Mouse (Mus musculus) heart, postnatal 0 days (tissue): ENCODE measurements at regions not wholly inside any gene's neighbourhood (a gene's known extent, or its start where the extent isn't known, plus 50 kb on each side); places are given as distances from the start of the nearest gene placed in this dataset.

Experiments
- CTCF ChIP-seq: IDR thresholded peaks from 2 replicates; pipeline ENCODE4 v1.5.1; 2016; ENCODE audit warnings: antibody characterized with exemption, control low read depth, low read depth
- EP300 ChIP-seq: IDR thresholded peaks from 2 replicates; pipeline ENCODE4 v1.6.1; 2016; ENCODE audit warnings: antibody characterized with exemption, low read depth

DNA sequence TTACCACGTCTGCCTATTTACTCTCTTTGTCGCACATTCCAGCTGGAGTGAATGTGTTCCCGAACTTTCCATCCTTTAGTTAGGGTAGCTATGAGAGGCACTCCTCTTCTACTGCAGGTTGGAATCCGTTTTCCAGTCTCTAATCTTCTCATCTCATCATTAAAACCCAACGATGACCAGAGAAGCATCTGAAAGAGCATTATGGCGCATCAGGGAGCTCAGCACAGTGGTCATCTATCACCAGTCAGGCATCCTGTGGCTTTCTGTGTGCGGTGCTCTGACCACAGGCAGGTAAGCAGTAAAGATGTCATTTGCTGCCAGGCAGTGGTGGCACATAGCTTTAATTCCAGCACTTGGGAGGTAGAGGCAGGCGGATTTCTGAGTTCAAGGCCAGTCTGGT lies 63.0 kb upstream of the Ccdc39 start:
- TF ChIP-seq CTCF (no peak), EP300 (no peak)
